Mouse (Mus musculus) testis, adult 2 months (tissue): ENCODE data around the gene Evi5l.

Experiments used
- CTCF ChIP-seq: fragments of 200-500 bp; IDR thresholded peaks from 2 replicates; pipeline ENCODE4 v1.5.1; 2012; ENCODE audit warnings: low read depth, mild to moderate bottlenecking, inconsistent platforms, low read length, moderate library complexity; ENCODE audit not compliant: control insufficient read depth, insufficient read depth, insufficient replicate concordance
- POLR2A ChIP-seq: fragments of 200-500 bp; IDR thresholded peaks from 2 replicates; pipeline ENCODE4 v1.6.1; 2012; ENCODE audit warnings: low read depth, mild to moderate bottlenecking, inconsistent platforms, low read length, moderate library complexity; ENCODE audit not compliant: control insufficient read depth

GRCm38 (mm10) chr8:4213210-4214005, 47.0 kb downstream of the Evi5l start:
- TF ChIP-seq POLR2A (no peak), CTCF (no peak)
